Mouse (Mus musculus) heart, embryonic 16.5 days (tissue): ENCODE data around the gene St3gal3. TPM values are rescaled to one million over a fixed set of nuclear protein-coding genes. Genes with fewer than 3 reads are reported as not detected.
A peak's percentile ranks its signal among the peaks of the same experiment; 100 is the strongest.

Experiments used
- ATAC-seq: fragments of 200-750 bp; cut with Nextera tagmentation; replicated peaks from 2 replicates; pipeline ENCODE4 v1.8.0; 2017; ENCODE audit warnings: moderate number of reproducible peaks; ENCODE audit not compliant: insufficient read depth, low FRiP score; ENCODE audit errors: extremely low read depth
- H3K27ac ChIP-seq: fragments of 300-500 bp; sonication (generic); 2 replicates; pipeline ENCODE4 v1.5.1; 2014; ENCODE audit warnings: mild to moderate bottlenecking, low read length, control low read depth, moderate library complexity
- H3K27me3 ChIP-seq: fragments of 300-500 bp; sonication (generic); 2 replicates; pipeline ENCODE4 v1.6.1; 2014; ENCODE audit warnings: low read length, mixed read lengths; ENCODE audit not compliant: control insufficient read depth, insufficient read depth
- H3K36me3 ChIP-seq: fragments of 300-500 bp; sonication (generic); 2 replicates; pipeline ENCODE4 v1.6.1; 2014; ENCODE audit not compliant: control insufficient read depth, insufficient read depth
- H3K4me1 ChIP-seq: fragments of 300-500 bp; sonication (generic); 2 replicates; pipeline ENCODE4 v1.6.1; 2014; ENCODE audit warnings: low read length, mixed read lengths; ENCODE audit not compliant: control insufficient read depth, insufficient read depth
- H3K4me2 ChIP-seq: fragments of 300-500 bp; sonication (generic); 2 replicates; pipeline ENCODE4 v1.6.1; 2014; ENCODE audit warnings: low read depth, mild to moderate bottlenecking, control low read depth, low read length
- H3K4me3 ChIP-seq: fragments of 300-500 bp; sonication (generic); 2 replicates; pipeline ENCODE4 v1.5.1; 2014; ENCODE audit warnings: mild to moderate bottlenecking, control low read depth, low read length
- H3K9ac ChIP-seq: fragments of 300-500 bp; sonication (generic); 2 replicates; pipeline ENCODE4 v1.6.1; 2014; ENCODE audit warnings: low read length, control low read depth
- H3K9me3 ChIP-seq: fragments of 300-500 bp; sonication (generic); replicated peaks from 2 replicates; pipeline ENCODE4 v1.6.1; 2016; ENCODE audit warnings: low read length; ENCODE audit not compliant: control insufficient read depth
- WGBS: fragments of 180-500 bp; shearing (Covaris S2); extraction: QIAGEN DNeasy Blood & Tissue Kit; methylation state at CpG from one replicate; pipeline ENCODE4 v1.1.7; 2014; 5-methylcytosine and 5-hydroxymethylcytosine counted together
- polyA plus RNA-seq: library from polyadenylated mRNA; unstranded; fragments of >200 nt; fragmentation: Nextera tagmentation; extraction: Ambion mirVana; gene quantifications from 2 replicates; pipeline ENCODE4 v1.2.1, GENCODE M21; 2015

St3gal3 gene
- 7.8 and 8.9 TPM in 2 replicates for polyA plus RNA-seq

DNA sequence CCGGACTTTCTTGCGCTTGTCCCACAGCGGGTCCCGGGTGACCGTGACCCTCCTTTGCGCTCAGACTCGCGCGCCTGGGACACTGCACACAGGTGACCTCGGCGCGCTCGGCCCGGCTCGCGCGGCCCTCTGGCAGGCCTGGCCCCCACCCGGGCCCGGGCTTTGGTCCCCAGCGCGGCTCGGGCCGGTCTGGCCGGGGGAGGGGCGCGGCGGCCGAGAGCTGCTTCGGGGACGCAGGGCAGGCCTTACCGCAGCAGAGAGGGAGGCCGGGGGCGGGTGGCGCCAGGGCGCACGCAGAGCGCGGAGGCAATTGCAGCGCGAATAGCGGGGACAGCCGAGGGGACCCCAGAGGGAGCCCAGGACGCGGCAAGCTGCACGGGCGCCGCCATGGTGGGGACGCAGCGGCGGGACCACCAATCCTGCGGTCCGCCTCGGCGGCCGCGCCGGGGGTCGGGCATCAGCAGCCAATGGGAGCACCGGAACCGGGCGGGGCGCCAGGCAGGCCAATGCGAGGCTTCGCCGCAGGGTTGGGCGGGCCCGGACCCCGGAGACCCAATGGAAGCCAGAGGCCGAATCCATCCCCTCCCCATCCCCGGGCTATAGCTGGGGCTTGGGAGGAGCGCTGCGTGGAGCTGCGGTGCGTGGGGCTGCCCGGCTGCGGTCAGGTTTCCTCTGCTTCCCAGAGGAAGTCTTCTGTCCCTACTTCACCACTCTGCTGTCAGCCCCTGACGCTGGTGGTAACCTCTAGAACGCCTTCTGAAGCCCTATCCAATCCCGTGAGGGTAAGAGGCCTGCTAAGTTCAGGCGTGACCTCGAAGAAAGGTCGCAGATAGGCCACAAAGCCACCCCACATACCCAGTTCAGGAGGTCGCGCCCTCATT is at the start of gene St3gal3:
Gene St3gal3, minus strand, starts transcription at position 430 of the 881 bp plus-strand sequence.
- no peaks in the 10 kb centered on the region for H3K9me3 ChIP-seq
- peak; percentile 98 for ATAC-seq
- peak within 1 kb of the TSS; percentile 81 for H3K9ac ChIP-seq
- peak within 1 kb of the TSS; percentile 88 for H3K4me2 ChIP-seq
- peak within 1 kb of the TSS; percentile 72 for H3K4me3 ChIP-seq
- peaks cover 22% of the 10 kb centered on the region for H3K4me1 ChIP-seq
- peak within 1 kb of the TSS; percentile 77 for H3K27ac ChIP-seq
- under 1% methylated on average over 71 of the region's 84 CpGs for WGBS
- H3K36me3 ChIP-seq: peaks cover 27% of the 10 kb centered on the region
- H3K27me3 ChIP-seq: no peaks in the 10 kb centered on the region

DNA sequence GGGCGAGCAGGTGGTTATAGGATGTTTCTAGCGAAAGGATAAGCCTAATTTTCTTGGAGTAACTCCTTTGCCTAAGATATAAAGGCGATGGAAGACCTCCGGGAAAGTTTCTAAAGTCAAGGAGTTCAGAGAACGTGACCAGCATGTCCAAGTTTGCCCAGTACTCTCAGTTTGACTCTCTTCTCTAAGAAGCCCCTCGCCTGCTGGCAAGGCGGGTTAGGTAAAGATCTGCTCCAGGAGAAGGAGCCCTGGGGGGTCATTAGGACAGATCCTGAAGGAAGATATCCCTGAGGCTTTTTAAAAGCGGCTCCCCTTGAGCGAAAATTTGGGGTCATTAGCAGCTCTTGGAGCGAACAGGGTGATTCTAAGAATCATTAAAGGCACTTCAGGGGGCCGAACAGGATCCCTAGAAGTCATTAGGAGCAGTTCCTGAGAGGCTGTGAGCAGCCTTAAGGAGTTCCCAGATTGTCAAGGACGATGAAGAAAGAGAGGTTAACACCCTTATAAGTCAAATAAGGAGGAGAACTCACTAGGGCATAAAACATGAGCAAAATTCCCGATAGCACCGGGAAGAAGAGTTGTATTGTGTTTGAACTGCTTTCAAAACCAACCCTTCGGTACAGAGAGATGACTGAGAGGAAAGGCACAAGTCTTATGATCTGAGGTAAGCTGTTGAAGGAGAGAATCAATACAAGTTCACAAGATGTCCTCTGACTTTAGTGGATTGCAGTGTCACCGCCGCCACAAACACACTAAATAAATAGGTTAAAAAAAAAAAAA is 45.8 kb upstream of the St3gal3 start:
- WGBS: 12% methylated on average over 17 of the region's 17 CpGs

DNA sequence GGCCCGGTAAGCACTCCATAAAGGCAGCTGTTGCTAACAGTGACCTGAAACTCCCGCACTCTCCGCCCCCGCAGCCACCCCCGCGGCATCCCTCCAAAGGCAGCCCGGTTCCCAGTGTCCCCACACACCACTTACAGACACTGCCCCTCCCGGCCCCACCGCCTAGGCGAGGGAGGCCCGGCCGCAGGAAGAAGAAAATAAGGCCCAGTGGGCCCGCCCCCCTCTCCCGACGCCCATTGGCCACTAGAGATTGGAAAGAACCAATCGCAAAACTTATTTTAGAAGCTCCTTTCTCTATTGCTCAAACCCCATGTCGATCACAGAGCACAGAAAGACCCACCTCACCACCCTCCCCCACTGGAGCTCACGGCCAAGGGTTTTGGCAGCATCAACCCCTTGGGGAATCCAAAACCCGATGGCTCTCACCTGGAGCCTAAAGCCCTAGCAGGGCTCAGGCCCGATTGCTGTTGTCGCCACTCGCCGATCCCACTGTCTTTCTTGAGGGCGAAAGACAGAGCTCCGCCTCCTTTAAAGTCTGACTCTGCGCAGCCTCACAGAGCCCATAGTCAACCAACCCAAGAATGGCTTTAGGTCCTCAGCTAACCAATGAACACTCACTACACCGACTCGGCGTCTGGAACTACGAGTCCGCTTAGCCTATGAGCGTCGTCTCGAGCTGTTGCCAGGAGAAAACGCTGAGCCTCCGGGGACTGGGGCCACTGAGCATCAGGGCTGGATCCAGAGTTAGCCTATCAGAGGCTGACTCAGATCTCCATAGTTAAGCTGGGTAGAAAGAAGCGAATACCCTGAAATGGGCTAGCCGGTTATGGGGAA is 45.0 kb upstream of the St3gal3 start, which contains the start of gene Kdm4a:
Gene Kdm4a, minus strand, starts transcription at position 577 of the 834 bp plus-strand sequence.
- H3K4me2 ChIP-seq: peak within 1 kb of the TSS; percentile 96
- no peaks in the 10 kb centered on the region for H3K9me3 ChIP-seq
- H3K4me1 ChIP-seq: peaks cover 12% of the 10 kb centered on the region
- H3K27ac ChIP-seq: peak within 1 kb of the TSS; percentile 100
- WGBS: under 1% methylated on average over 38 of the region's 38 CpGs
- peaks cover 26% of the 10 kb centered on the region for H3K36me3 ChIP-seq
- peak; percentile 99 for ATAC-seq
- peak within 1 kb of the TSS; percentile 93 for H3K9ac ChIP-seq
- H3K4me3 ChIP-seq: peak within 1 kb of the TSS; percentile 88
- no peaks in the 10 kb centered on the region for H3K27me3 ChIP-seq

More for the DNA sequence above, 45.8 kb upstream of the St3gal3 start:
- Histone ChIP-seq H3K4me2 (peak overlapping the region; percentile 96), H3K9ac (peak overlapping the region; percentile 85), H3K27ac (peak overlapping the region; percentile 100), H3K27me3 (no peaks in the 10 kb centered on the region), H3K4me3 (peak overlapping the region; percentile 88), H3K9me3 (no peaks in the 10 kb centered on the region), H3K36me3 (peaks cover 18% of the 10 kb centered on the region), H3K4me1 (peaks cover 12% of the 10 kb centered on the region)
- no peak for ATAC-seq

DNA sequence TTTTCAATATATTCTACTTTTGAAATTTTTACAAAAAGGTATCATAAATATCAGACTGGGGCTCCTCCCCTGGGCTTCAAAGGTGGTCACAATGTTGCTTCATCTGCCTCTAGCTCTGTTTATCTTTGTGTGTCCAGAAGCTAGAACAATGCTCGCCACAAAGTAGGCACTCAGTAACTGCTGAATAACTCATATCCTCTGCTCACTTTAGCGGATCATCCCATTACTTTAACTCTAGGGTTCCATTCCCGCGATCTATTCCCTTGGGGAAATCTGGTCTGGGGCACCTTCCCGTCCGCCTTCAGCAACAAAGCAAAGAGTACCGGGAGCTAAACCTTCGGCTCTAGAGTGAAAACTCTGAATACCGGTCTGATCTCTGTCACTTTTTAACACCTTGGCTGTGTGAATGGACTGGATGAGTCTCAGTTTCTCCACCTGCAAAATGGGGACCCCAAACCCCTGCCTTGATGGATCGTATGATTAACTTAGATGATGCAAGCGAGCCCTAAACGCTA is 44.3 kb upstream of the St3gal3 start:
- Histone ChIP-seq H3K9me3 (no peaks in the 10 kb centered on the region), H3K36me3 (peaks cover 33% of the 10 kb centered on the region), H3K27ac (peak overlapping the region; percentile 71), H3K27me3 (no peaks in the 10 kb centered on the region), H3K4me2 (peak overlapping the region; percentile 78), H3K4me1 (peaks cover 12% of the 10 kb centered on the region), H3K9ac (peak overlapping the region; percentile 93), H3K4me3 (peak overlapping the region; percentile 88)
- WGBS: under 1% methylated on average over 12 of the region's 12 CpGs
- ATAC-seq: no peak

DNA sequence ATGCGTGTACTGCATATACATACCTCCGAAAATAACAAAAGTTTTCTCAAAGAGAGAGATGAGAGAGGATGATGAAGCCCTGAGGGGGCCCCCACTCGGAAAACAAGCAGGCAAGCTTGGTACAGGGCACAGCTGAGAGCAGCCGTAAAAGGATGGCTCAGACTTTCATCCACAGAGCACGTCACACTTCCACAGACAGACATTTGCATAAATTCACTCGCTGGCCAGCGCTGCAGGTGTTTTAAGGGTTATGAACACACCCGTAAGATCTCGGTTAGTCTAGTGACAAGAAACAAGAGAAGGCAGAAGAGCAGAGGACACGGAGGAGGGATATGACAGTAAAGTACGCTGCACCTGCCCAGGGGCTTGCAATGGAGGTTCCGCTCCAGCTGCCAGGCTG is 37.7 kb upstream of the St3gal3 start:
- no peak for ATAC-seq
- no peaks in the 10 kb centered on the region for H3K4me1 ChIP-seq
- no peak overlapping the region for H3K4me3 ChIP-seq
- H3K9ac ChIP-seq: no peak overlapping the region
- no peak overlapping the region for H3K4me2 ChIP-seq
- H3K27ac ChIP-seq: no peak overlapping the region
- no peaks in the 10 kb centered on the region for H3K27me3 ChIP-seq
- H3K9me3 ChIP-seq: no peaks in the 10 kb centered on the region
- WGBS: 92% methylated on average over 12 of the region's 12 CpGs
- peaks cover 88% of the 10 kb centered on the region for H3K36me3 ChIP-seq

DNA sequence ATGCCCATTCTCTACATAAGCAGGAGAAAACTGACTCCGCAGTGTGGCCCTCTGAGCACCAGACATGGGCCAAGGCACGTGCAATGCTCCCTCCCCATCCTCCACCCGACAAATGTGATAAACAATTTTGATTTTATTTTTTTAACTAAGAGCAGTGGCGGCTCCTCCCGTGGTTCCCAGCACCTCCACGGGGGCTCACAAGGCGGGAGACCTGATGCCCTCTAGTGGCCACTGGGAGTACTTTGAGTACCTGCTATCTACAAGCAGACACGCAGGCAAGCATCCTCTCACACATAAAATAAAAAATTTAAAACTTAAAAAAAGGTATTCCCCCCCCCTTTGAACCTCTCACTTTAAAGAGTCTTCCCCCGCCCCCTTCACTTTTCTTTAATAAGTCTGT is 36.3 kb upstream of the St3gal3 start:
- no peak for ATAC-seq
- H3K4me2 ChIP-seq: no peak overlapping the region
- H3K4me3 ChIP-seq: no peak overlapping the region
- peaks cover 88% of the 10 kb centered on the region for H3K36me3 ChIP-seq
- no peak overlapping the region for H3K9ac ChIP-seq
- H3K27ac ChIP-seq: no peak overlapping the region
- H3K9me3 ChIP-seq: no peaks in the 10 kb centered on the region
- H3K4me1 ChIP-seq: no peaks in the 10 kb centered on the region
- no peaks in the 10 kb centered on the region for H3K27me3 ChIP-seq
- WGBS: 87% methylated on average over 9 of the region's 9 CpGs

DNA sequence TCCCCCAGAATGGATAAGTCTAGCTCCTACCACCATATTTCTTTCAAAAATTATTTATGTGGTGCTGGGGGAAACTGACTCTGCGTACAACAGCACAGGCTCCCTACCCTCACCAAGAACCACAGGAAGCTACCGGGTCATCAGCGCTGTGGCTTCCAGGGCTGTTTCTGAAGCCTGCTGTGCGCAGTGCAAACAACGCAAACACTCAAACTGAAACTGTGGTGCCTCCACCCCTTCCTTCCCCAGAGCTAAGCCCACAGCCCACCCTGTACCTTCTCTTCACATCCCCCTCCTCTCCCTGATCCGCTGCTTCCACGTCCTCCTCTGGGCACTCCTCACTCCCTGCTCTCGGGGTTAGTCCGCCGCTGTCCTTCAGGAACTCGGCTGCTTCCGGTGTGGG is 27.4 kb upstream of the St3gal3 start:
- Histone ChIP-seq H3K27me3 (no peaks in the 10 kb centered on the region), H3K4me2 (no peak overlapping the region), H3K4me1 (no peaks in the 10 kb centered on the region), H3K27ac (no peak overlapping the region), H3K9me3 (0 out of 2 replicates have a peak, but pooled peaks cover 2% of the 10 kb centered on the region), H3K4me3 (no peak overlapping the region), H3K36me3 (peaks cover 90% of the 10 kb centered on the region), H3K9ac (no peak overlapping the region)
- ATAC-seq: no peak
- WGBS: 94% methylated on average over 12 of the region's 12 CpGs

DNA sequence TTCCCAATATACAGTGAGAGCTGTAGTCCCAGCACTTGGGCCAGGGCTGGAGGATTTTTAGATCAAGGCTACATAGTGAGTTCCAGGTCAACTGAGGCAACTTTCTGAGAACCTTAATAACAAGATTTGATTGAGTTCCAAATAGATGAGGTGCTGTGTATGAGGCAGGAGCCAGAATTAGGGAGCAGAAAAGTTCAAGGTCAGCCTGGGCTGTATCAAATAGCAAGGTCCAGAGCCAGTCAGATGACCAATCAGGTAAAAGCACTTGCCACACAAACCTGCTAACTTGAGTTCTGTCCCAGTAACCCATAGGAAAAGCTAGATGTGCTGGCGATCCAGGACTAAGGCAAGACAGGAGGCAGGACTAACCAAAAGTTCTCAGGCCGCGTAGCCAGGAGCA is 23.0 kb upstream of the St3gal3 start:
- H3K9me3 ChIP-seq: 0 out of 2 replicates have a peak, but pooled peaks cover 2% of the 10 kb centered on the region
- 94% methylated on average over 3 of the region's 3 CpGs for WGBS
- ATAC-seq: no peak
- no peaks in the 10 kb centered on the region for H3K27me3 ChIP-seq
- H3K4me3 ChIP-seq: no peak overlapping the region
- H3K36me3 ChIP-seq: peaks cover 76% of the 10 kb centered on the region
- no peak overlapping the region for H3K27ac ChIP-seq
- no peaks in the 10 kb centered on the region for H3K4me1 ChIP-seq
- no peak overlapping the region for H3K4me2 ChIP-seq
- H3K9ac ChIP-seq: no peak overlapping the region
